Mouse (Mus musculus): ENCODE results near the gene Gpr107. TPM values are rescaled to one million over a fixed set of nuclear protein-coding genes. Genes with fewer than 3 reads are reported as not detected.
"Not testable (repeated sequence)": the region's sequence is repeated elsewhere in the genome, so short reads cannot be mapped to it uniquely, and the experiment has no call there.

Gpr107 gene
- polyA plus RNA-seq, 1 experiment = 71.9 TPM

DNA sequence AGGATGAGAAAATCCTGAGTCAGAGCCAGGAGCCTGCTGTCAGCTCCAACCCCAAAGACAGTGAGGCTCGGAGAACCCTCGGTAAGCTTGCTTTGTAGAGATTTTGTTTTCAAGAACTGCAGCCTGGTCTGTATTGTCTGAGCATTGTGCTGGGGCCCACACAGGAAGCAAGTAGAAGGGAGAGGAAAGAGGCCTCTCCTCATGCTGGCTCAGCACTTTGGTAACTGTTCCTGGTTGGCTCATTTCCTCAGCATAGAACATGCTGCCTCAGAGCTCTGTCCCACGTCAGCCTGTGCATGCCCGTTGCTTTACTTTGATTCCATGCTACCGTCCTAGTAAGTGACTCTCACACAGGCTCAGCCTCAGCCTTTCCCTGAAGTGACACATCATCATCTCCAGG lies 19.9 kb downstream of the Gpr107 start:
- peaks cover 18% of the 10 kb centered on the region for H3K36me3 ChIP-seq (ENCODE audit: control insufficient read depth, insufficient read depth, low read length, poor library complexity, severe bottlenecking)
- H3K27me3 ChIP-seq (ENCODE audit: control insufficient read depth, insufficient read depth, low read length, poor library complexity, severe bottlenecking) = no peaks in the 10 kb centered on the region
- peak overlapping the region; percentile 36 for H3K27ac ChIP-seq (ENCODE audit: insufficient read depth, low read length)

DNA sequence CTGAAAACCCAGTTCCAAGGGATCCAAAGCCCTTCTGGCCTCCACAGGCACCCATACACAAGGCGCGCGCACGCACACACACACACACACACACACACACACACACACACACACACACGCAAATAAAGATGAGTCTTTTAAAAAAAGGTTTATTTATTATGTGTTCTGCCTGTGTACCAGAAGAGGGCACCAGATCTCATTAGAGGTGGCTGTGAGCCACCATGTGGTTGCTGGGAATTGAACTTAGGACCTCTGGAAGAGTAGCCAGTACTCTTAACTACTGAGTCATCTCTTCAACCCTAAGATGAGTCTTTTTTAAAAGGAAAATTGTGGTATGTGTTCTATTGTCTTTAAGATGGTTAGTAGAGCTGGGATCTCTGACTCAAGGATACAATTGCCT lies 20.4 kb downstream of the Gpr107 start:
- Histone ChIP-seq H3K9me3 (replicated peaks; ENCODE audit: control insufficient read depth, insufficient read depth, low read length, poor library complexity, severe bottlenecking) (no peaks in the 10 kb centered on the region), H3K9ac (ENCODE audit: low read depth, poor library complexity, severe bottlenecking) (no peak overlapping the region), H3K36me3 (ENCODE audit: control insufficient read depth, insufficient read depth, low read length, poor library complexity, severe bottlenecking) (peaks cover 21% of the 10 kb centered on the region), H3K4me1 (ENCODE audit: control insufficient read depth, insufficient read depth, low read length) (peaks cover 7% of the 10 kb centered on the region), H3K27me3 (ENCODE audit: control insufficient read depth, insufficient read depth, low read length, poor library complexity, severe bottlenecking) (no peaks in the 10 kb centered on the region), H3K4me3 (ENCODE audit: low read depth, low read length) (no peak overlapping the region), H3K27ac (ENCODE audit: insufficient read depth, low read length) (peak overlapping the region; percentile 42)
- TF ChIP-seq CTCF (IDR thresholded peaks at IDR 0.05; ENCODE audit: low read depth, low read length) = no peak
- no peak for TF ChIP-seq EP300 (IDR thresholded peaks at IDR 0.05; ENCODE audit: insufficient read depth, low read depth, low read length)
- TF ChIP-seq POLR2A (IDR thresholded peaks at IDR 0.05; ENCODE audit: insufficient read depth, low read length) = no peak

More for the DNA sequence above, 19.9 kb downstream of the Gpr107 start:
- TF ChIP-seq CTCF (IDR thresholded peaks at IDR 0.05; ENCODE audit: low read depth, low read length) = no peak
- Histone ChIP-seq H3K9ac (ENCODE audit: low read depth, poor library complexity, severe bottlenecking) (no peak overlapping the region), H3K4me3 (ENCODE audit: low read depth, low read length) (no peak overlapping the region), H3K9me3 (replicated peaks; ENCODE audit: control insufficient read depth, insufficient read depth, low read length, poor library complexity, severe bottlenecking) (no peaks in the 10 kb centered on the region), H3K4me1 (ENCODE audit: control insufficient read depth, insufficient read depth, low read length) (peaks cover 7% of the 10 kb centered on the region)

DNA sequence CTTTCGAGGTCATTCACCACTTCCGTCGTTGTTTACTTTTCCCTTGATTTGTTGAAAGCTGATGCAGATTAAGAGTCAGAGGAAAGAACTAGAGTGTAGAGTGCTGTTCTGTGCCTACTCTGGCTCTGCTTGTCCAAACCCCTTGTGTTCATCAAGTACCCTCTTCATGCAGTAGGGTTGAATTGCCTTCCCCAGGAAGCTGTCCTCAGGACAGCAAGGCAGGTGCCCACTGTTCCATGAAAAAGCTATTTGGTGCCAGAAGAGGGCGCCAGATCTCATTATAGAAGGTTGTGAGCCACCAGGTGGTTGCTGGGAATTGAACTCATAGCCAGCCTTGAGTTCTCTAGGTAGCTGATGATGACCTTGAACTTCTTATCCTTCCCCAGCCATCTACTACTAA lies 21.2 kb downstream of the Gpr107 start:
- Histone ChIP-seq H3K9ac (ENCODE audit: low read depth, poor library complexity, severe bottlenecking) (no peak overlapping the region), H3K27ac (ENCODE audit: insufficient read depth, low read length) (peak overlapping the region; percentile 42; the same call in 1 of the 2 replicates), H3K27me3 (ENCODE audit: control insufficient read depth, insufficient read depth, low read length, poor library complexity, severe bottlenecking) (no peaks in the 10 kb centered on the region), H3K9me3 (replicated peaks; ENCODE audit: control insufficient read depth, insufficient read depth, low read length, poor library complexity, severe bottlenecking) (no peaks in the 10 kb centered on the region), H3K36me3 (ENCODE audit: control insufficient read depth, insufficient read depth, low read length, poor library complexity, severe bottlenecking) (peaks cover 27% of the 10 kb centered on the region), H3K4me3 (ENCODE audit: low read depth, low read length) (no peak overlapping the region), H3K4me1 (ENCODE audit: control insufficient read depth, insufficient read depth, low read length) (peaks cover 7% of the 10 kb centered on the region)
- peak; percentile 47 for TF ChIP-seq CTCF (IDR thresholded peaks at IDR 0.05; ENCODE audit: low read depth, low read length)
- TF ChIP-seq POLR2A (IDR thresholded peaks at IDR 0.05; ENCODE audit: insufficient read depth, low read length) = no peak

DNA sequence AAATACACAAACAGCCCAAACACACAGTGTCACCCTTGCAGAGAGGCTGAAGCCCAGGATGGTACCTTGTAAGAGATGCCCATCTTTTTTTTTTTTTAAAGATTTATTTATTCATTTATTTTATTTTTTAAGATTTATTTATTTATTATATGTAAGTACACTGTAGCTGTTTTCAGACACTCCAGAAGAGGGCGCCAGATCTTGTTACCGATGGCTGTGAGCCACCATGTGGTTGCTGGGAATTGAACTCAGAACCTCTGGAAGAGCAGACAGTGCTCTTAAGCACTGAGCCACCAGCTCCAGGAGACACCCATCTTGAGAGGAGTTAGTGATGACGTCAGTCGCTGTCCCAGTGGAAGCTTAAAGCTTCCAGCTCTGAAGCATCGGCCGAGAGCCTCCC lies 26.5 kb downstream of the Gpr107 start:
- H3K9me3 ChIP-seq (replicated peaks; ENCODE audit: control insufficient read depth, insufficient read depth, low read length, poor library complexity, severe bottlenecking); H3K9ac ChIP-seq (ENCODE audit: low read depth, poor library complexity, severe bottlenecking); H3K4me1 ChIP-seq (ENCODE audit: control insufficient read depth, insufficient read depth, low read length); H3K27me3 ChIP-seq (ENCODE audit: control insufficient read depth, insufficient read depth, low read length, poor library complexity, severe bottlenecking); H3K4me3 ChIP-seq (ENCODE audit: low read depth, low read length); H3K27ac ChIP-seq (ENCODE audit: insufficient read depth, low read length): not testable (repeated sequence)
- TF ChIP-seq CTCF (IDR thresholded peaks at IDR 0.05; ENCODE audit: low read depth, low read length) = peak; percentile 24
- peaks cover 26% of the 10 kb centered on the region for H3K36me3 ChIP-seq (ENCODE audit: control insufficient read depth, insufficient read depth, low read length, poor library complexity, severe bottlenecking)

DNA sequence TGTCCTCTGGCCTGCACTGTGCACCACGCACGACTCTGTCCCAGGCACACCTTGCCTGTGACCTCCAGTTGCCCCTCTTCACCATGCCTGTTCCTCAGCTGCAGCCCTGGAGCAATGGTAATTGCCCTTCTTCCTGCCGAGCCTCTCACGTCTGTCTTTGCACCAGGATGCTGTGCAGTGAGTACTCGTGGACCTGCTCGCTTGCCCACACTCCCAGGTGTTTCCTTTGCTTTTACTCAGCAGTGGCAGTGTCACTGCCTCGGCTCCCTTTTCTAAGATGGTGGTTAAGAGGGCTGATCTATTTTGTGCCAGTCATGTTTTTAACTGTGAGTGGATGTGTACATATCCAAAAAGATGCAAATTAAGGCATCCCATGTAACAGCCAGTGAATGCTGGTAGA lies 27.4 kb downstream of the Gpr107 start:
- Histone ChIP-seq H3K9me3 (replicated peaks; ENCODE audit: control insufficient read depth, insufficient read depth, low read length, poor library complexity, severe bottlenecking) (no peaks in the 10 kb centered on the region), H3K4me3 (ENCODE audit: low read depth, low read length) (no peak overlapping the region), H3K4me1 (ENCODE audit: control insufficient read depth, insufficient read depth, low read length) (peaks cover 2% of the 10 kb centered on the region), H3K36me3 (ENCODE audit: control insufficient read depth, insufficient read depth, low read length, poor library complexity, severe bottlenecking) (peaks cover 25% of the 10 kb centered on the region), H3K27me3 (ENCODE audit: control insufficient read depth, insufficient read depth, low read length, poor library complexity, severe bottlenecking) (no peaks in the 10 kb centered on the region), H3K9ac (ENCODE audit: low read depth, poor library complexity, severe bottlenecking) (no peak overlapping the region), H3K27ac (ENCODE audit: insufficient read depth, low read length) (no peak overlapping the region)
- TF ChIP-seq CTCF (IDR thresholded peaks at IDR 0.05; ENCODE audit: low read depth, low read length) (no peak), POLR2A (IDR thresholded peaks at IDR 0.05; ENCODE audit: insufficient read depth, low read length) (no peak), EP300 (IDR thresholded peaks at IDR 0.05; ENCODE audit: insufficient read depth, low read depth, low read length) (no peak)

DNA sequence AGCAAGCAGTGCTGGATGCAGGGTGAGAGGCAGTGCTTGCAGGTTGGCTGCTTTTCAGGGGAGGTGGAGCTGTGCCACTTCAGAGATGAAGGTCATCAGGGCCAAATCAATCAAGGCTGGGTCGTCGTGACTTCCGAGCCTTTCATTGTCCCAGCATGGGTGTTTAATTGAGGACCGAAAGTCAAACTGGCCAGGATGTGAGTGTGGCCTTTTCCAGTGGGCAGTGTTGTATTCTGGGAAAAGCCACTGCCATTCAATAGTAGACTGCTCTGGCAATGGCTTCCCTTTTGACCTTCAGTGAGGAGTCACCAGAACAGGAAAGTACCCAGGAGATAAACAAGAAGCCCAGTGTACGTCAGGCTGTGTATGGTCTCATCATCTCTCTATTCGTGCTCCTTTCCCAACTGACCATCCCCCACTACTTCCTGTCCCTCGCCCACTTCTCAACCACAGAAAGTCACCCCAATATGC lies 28.0 kb downstream of the Gpr107 start:
- Histone ChIP-seq H3K4me3 (ENCODE audit: low read depth, low read length) (no peak overlapping the region), H3K9ac (ENCODE audit: low read depth, poor library complexity, severe bottlenecking) (no peak overlapping the region), H3K4me1 (ENCODE audit: control insufficient read depth, insufficient read depth, low read length) (peaks cover 2% of the 10 kb centered on the region), H3K9me3 (replicated peaks; ENCODE audit: control insufficient read depth, insufficient read depth, low read length, poor library complexity, severe bottlenecking) (no peaks in the 10 kb centered on the region), H3K27ac (ENCODE audit: insufficient read depth, low read length) (no peak overlapping the region), H3K36me3 (ENCODE audit: control insufficient read depth, insufficient read depth, low read length, poor library complexity, severe bottlenecking) (peaks cover 28% of the 10 kb centered on the region), H3K27me3 (ENCODE audit: control insufficient read depth, insufficient read depth, low read length, poor library complexity, severe bottlenecking) (no peaks in the 10 kb centered on the region)
- TF ChIP-seq CTCF (IDR thresholded peaks at IDR 0.05; ENCODE audit: low read depth, low read length) = no peak
- TF ChIP-seq EP300 (IDR thresholded peaks at IDR 0.05; ENCODE audit: insufficient read depth, low read depth, low read length) = 0 out of 2 replicates have a peak, but pooled peaks have one; percentile 10

Data from ES-Bruce4 (cell line).